Mouse (Mus musculus): Measurements from ENCODE around the gene CN725425.

Gene CN725425

DNA sequence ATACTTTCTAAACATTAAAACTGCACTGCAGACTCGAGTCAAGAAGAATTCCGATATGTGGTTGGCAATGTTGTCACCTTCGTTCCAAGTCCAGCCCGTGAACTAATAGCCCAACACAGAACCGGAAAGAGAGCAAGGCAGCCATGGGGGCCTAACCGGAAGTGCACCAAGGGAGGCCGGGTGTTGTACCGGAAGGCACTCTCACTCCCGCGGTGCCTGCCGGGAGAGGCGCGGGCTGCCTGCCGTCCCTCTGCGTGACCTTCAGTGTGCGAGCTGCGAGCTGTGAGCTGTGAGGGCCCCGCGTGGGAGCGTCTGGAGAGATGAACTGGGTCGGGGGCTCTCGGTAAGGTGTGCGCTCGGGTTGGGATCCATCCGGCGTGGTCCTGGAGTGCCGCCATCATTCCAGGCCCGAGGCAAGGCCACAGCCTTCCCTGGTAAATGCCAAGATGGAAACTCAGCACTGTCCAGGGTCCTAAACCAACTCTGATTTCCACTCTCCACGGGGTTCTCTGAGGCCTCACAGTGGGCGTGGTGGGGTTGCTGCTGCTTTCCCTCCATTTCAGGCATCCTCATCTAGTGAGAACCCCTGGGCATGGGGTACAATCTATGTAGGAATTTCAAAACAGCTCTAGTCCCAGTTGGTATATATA lies at the start of gene CN725425:
Gene CN725425 (plus strand): TSS at position 239 of the 650 bp plus-strand sequence.
- DNase-seq (ENCODE audit: low spot score) = no peak

GRCm38 (mm10) chr15:91152592-91152991 lies 46.7 kb upstream of the CN725425 start:
- DNase-seq (ENCODE audit: low spot score) = no peak

DNA sequence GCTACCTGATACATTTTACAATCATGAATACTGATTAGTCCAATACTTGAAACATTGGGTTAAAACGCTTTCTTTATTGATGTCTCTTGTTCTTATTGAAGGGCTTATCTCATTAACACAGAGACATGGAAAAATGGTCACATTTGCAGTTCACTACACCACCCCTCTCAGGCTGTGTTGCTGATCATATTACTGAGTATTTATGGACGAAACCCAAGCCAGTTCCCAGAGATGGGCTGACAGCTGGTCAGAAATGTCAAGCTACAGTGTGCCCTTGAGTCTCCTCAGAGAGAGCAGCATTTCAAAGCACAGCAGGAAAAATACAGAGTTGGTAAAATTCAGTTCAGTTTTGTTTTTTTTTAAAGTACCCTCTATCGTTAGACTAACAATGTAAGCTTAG lies 46.0 kb upstream of the CN725425 start:
- DNase-seq (ENCODE audit: low spot score) = no peak

DNA sequence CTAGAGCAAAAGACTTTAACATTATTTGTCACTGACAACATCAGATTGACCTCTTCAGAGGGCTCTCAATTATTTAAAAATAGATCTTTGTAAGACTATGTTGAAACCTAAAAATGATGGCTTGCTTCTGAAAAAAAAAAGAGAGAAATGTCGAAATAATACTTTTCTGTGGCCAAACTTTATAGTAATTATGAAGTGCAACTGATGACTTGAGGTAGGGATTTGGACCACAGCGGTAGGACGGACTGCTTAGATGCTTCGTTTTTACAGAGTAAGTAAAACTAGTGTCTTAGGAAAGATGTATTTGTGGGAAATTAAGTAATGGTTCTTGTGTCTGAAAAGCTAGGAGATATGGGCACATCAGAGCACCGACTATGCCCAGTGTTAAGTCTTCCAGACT lies 38.1 kb upstream of the CN725425 start:
- DNase-seq (ENCODE audit: low spot score) = no peak

- DNase-seq (ENCODE audit: low spot score) = no peak
Measured at GRCm38 (mm10) chr15:91163454-91163853, 35.8 kb upstream of the CN725425 start.

GRCm38 (mm10) chr15:91165021-91165420 lies 34.3 kb upstream of the CN725425 start:
- peak; percentile 66 for DNase-seq (ENCODE audit: low spot score)

- DNase-seq (ENCODE audit: low spot score) = no peak
Measured at GRCm38 (mm10) chr15:91167850-91168562, 31.3 kb upstream of the CN725425 start.

GRCm38 (mm10) chr15:91170602-91171328 lies 28.5 kb upstream of the CN725425 start:
- no peak for DNase-seq (ENCODE audit: low spot score)

GRCm38 (mm10) chr15:91171332-91171731 lies 28.0 kb upstream of the CN725425 start:
- no peak for DNase-seq (ENCODE audit: low spot score)

DNA sequence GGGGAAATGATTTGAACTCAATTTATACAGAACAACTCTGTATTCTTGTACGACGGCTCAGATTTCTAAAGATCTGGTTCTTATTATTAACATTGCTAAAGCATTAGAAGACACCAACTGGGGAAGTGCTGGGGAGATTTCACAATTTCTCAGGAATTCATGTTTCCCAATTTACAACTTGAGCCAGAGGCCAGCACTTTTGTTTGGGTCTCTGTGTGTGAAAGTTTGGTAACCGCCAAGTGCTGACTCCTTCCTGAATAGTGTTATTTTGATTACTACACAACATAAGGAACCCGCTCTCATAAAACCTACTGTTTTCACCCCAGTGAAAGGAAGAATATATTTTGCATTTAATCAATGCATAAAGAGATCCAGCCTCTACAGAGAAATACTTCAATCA lies 27.1 kb upstream of the CN725425 start:
- DNase-seq (ENCODE audit: low spot score) = no peak

DNA sequence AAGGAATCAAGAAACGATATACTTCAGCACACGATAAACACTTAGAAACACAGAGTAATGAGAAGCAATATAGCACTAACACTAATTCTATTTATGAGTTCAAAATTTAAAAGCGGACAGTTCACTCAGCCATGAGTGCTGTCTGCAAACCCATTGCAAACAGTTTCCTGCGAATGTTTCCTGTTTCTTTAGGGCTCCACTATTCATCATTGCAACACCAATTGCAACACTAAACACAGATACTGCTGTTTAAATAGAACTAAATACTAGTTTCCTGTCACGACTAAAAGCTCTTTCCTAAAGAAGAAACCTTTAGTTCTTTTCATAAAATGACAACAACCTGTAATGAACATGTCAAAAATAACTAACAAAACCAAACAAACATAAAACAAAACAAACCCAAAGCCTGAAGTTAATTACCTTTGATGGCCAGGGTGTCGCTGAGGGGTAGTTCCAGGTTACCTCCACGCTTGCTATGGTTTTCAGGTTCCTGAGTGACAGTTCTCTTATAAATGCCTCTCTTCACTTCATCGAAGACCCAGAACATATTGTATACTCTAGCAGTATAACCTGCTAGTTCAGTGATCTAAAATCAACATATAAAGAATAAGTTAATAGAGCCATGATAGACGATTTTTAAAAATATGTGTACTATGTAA lies 20.5 kb upstream of the CN725425 start:
- DNase-seq (ENCODE audit: low spot score) = no peak

DNA sequence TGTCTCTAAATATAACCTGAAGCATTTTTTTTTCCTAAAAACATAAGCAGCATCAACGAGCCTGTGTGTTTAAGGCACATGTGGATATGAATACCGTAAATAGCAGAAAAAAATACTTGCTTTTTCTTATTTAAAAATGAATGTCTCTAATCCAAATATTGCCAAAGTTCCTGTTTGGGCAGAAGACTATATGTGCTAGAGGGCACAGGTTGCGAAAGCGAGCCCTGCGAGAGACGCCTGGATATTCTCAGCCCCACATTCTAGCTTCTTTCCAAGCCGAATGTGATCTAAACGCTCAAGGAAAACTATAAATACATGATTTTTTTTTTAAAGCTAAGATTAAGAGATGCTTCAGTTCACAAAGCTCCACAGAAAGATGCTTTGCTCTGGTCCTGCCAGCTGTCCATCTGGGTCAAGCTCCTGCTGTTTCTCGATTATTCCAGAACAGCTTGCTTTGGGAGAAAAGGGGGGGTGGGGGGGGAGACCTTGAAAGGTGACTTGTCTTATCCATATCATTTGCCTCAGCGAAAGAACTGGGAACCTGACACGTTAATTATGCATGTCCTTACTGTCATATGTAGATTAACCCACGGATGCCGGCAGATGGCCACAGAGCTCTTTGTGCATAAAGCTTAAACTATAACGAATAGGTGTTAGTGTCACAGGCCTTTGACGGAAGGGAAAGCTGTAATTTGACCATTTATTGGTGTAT lies 19.2 kb upstream of the CN725425 start:
- no peak for DNase-seq (ENCODE audit: low spot score)

GRCm38 (mm10) chr15:91186358-91186757 lies 12.9 kb upstream of the CN725425 start:
- DNase-seq (ENCODE audit: low spot score) = no peak

DNA sequence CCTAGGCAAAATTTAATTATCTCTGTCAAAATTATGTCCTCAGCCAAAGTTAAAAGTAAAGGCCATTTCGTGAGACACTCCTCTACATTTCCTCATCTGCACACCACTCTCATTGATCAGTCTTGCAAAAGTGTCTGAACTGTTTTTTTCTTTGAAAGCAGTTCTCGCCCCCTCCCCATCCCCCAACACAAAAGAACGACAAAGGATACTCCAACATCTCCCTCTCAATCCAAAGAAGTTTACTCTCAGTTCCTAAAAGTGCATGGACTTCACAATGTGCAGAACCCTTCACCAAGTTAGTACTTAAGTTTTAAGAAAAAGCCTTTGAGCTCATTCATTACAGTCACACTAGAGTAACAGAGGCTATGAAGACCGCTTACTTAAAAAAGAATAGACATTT lies 9.3 kb upstream of the CN725425 start:
- peak; percentile 63 for DNase-seq (ENCODE audit: low spot score)

DNA sequence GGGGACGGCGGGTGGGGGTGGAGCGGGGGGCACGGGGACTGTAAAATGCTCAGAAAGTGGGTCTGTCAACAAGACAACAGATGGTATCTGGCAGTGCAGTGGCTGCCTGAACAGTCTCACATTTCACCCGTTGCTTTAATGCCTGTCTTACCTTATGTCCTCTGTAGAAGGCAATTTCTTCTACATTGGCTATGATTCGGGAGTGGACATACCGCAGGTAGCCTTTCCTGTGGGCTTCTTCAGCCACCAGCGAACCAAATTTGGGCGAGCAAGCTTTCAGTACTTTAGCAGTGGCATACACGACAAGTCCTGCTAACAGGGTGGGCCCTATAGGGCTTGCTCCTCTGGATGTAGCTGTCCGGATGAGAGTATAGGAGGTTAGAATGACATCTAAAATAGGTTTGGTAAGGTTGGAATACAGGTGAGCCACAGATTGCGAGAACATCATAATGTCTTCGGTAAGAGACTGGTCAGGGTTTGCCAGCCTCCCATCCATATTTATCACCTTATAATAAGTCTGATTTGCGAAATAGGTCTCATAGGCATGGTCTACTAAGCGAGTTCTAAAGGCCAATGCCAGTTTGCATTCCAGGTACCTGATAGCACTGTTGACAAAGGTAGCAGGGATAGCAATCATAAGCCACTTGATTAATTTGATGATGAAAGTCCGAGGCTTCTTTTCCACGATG lies 8.6 kb upstream of the CN725425 start:
- peak; percentile 30 for DNase-seq (ENCODE audit: low spot score)

GRCm38 (mm10) chr15:91191412-91192222 lies 7.7 kb upstream of the CN725425 start, which contains the start of gene Abcd2:
TSS of gene Abcd2 (minus strand) at chr15:91191799.
- peak; percentile 93 for DNase-seq (ENCODE audit: low spot score)

DNA sequence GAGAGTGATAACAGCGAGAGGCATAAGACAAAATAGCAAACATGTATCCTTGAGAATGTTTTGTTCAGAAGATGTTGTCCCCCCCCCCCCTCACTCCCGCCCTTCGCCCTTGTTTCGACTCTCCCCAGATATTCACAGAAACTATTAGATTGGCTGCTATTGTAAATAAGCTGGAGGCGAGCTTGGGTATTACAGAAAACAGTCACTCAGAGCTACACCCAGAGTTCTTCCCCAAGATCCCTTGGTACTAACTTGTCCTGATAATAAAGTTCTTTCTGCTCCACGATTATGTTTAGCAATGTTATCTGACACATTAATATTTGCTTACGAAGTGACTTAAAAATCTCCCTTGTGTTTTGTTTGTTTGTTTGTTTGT lies 7.1 kb upstream of the CN725425 start:
- DNase-seq (ENCODE audit: low spot score) = no peak

DNA sequence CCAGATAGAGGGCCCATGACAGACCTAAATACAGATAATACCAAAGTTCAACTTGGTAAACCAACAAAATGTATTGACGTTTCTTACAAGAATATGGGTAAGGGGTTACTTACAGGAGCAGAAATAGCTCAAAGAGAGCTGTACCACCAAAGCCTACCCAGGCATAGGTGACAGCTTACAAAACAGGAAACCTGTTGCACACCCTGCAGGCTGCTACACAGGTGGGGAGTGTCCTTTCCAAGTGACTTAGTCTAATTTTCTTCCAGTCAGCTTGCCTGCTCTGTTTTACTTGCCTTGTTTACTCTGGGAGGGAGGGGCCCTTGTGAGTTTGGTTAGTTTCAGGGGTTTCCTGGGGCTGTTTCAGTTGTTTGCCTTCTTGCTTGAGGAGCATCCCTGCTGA lies 1.5 kb downstream of the CN725425 start:
- DNase-seq (ENCODE audit: low spot score) = no peak

- DNase-seq (ENCODE audit: low spot score) = no peak
Measured at GRCm38 (mm10) chr15:91202486-91202885, 3.2 kb downstream of the CN725425 start.

GRCm38 (mm10) chr15:91203521-91203920 lies 4.2 kb downstream of the CN725425 start:
- DNase-seq (ENCODE audit: low spot score) = no peak

Measured in embryo, embryonic 10.5 days (tissue).